Mouse (Mus musculus) midbrain, embryonic 11.5 days (tissue): ENCODE results near the gene Gm49486. TPM values are rescaled to one million over a fixed set of nuclear protein-coding genes. Genes with fewer than 3 reads are reported as not detected.

Experiments
- ATAC-seq: fragments of 200-750 bp; cut with Nextera tagmentation; 2 replicates; pipeline ENCODE4 v1.8.0; 2017; ENCODE audit warnings: moderate TSS enrichment, moderate library complexity; ENCODE audit not compliant: low FRiP score
- DNase-seq: peaks from one replicate; pipeline ENCODE4 v3.0.0; 2015; ENCODE audit warnings: low spot score; ENCODE audit errors: missing footprints
- H3K27ac ChIP-seq: fragments of 300-500 bp; sonication (generic); 2 replicates; pipeline ENCODE4 v1.5.1; 2014; ENCODE audit warnings: low read depth, low read length
- H3K27me3 ChIP-seq: fragments of 300-500 bp; sonication (generic); 2 replicates; pipeline ENCODE4 v1.6.1; 2014; ENCODE audit warnings: mild to moderate bottlenecking, low read length, moderate library complexity, mixed read lengths; ENCODE audit not compliant: control insufficient read depth, insufficient read depth
- H3K36me3 ChIP-seq: fragments of 300-500 bp; sonication (generic); 2 replicates; pipeline ENCODE4 v1.6.1; 2014; ENCODE audit warnings: mild to moderate bottlenecking, low read length, moderate library complexity, mixed read lengths; ENCODE audit not compliant: control insufficient read depth, insufficient read depth
- H3K4me1 ChIP-seq: fragments of 300-500 bp; sonication (generic); 2 replicates; pipeline ENCODE4 v1.6.1; 2014; ENCODE audit warnings: low read length; ENCODE audit not compliant: control insufficient read depth, insufficient read depth
- H3K4me2 ChIP-seq: fragments of 300-500 bp; sonication (generic); 2 replicates; pipeline ENCODE4 v1.6.1; 2014; ENCODE audit warnings: mild to moderate bottlenecking, moderate library complexity
- H3K4me3 ChIP-seq: fragments of 300-500 bp; sonication (generic); 2 replicates; pipeline ENCODE4 v1.5.1; 2014; ENCODE audit warnings: low read depth, low read length
- H3K9ac ChIP-seq: fragments of 300-500 bp; sonication (generic); 2 replicates; pipeline ENCODE4 v1.6.1; 2014; ENCODE audit warnings: low read length
- H3K9me3 ChIP-seq: fragments of 300-500 bp; sonication (generic); 2 replicates; pipeline ENCODE4 v1.6.1; 2016; ENCODE audit warnings: low read length; ENCODE audit not compliant: control insufficient read depth
- WGBS: fragments of 180-500 bp; shearing (Covaris S2); extraction: QIAGEN DNeasy Blood & Tissue Kit; methylation state at CpG from one replicate; pipeline ENCODE4 v1.1.7; 2014; 5-methylcytosine and 5-hydroxymethylcytosine counted together
- polyA plus RNA-seq: library from polyadenylated mRNA; unstranded; fragments of >200 nt; fragmentation: Nextera tagmentation; extraction: Ambion mirVana; gene quantifications from 2 replicates; pipeline ENCODE4 v1.2.1, GENCODE M21; 2014

Gene Gm49486
- 0.12 and 0.57 TPM in 2 replicates for polyA plus RNA-seq

DNA sequence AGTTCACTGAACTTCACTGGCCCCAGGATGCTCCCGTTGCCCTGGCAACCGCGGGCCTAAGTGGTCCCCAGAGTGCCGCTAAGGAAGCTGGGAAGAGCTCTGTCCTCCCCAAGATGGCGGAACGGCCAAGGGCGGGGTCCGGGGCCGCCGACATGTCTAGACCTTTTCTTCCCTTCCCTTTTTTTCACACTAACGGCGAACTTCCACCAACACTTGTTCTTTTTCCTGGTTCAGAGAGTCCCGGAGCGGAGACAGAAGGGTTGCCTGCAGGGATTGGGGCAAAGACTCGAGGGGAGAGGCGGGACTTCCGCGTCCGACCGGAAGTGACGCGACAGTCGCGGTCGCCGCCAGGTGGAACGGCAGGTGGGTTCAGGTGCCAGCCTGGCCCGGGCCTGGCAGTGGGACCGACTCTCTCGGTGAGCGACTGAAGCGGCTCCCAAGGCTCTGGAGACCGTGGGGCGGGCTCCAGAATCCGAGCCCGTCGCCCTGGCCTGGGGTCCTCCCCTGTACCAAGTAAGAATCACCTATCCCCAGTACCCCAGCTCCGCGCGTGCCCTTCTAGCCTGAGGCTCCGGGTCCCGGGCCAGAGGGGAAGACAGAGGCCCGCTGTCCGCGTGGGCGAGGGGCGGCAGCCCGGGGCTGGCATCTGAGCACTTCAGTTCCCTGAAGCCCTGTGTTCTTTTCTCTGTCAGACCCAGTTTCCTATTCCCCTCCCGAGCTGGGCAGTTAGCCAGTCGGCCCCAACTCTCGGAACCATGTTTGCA lies at the start of gene Gm49486, which contains the start of gene Pick1:
Gene Gm49486, plus strand, starts transcription at position 334 of the 764 bp plus-strand sequence.
Gene Pick1, plus strand, starts transcription at position 116 of the 764 bp plus-strand sequence.
- Histone ChIP-seq H3K9me3 (no peaks in the 10 kb centered on the region), H3K4me3 (peak within 1 kb of the TSS; percentile 83), H3K27me3 (no peaks in the 10 kb centered on the region), H3K4me1 (peaks cover 12% of the 10 kb centered on the region), H3K9ac (peak within 1 kb of the TSS; percentile 88), H3K4me2 (peak within 1 kb of the TSS; percentile 98), H3K36me3 (0 out of 2 replicates have a peak, but pooled peaks cover 4% of the 10 kb centered on the region), H3K27ac (peak within 1 kb of the TSS; percentile 98)
- DNase-seq: peak; percentile 99
- WGBS: 1% methylated on average over 51 of the region's 51 CpGs
- ATAC-seq: peak; percentile 89

DNA sequence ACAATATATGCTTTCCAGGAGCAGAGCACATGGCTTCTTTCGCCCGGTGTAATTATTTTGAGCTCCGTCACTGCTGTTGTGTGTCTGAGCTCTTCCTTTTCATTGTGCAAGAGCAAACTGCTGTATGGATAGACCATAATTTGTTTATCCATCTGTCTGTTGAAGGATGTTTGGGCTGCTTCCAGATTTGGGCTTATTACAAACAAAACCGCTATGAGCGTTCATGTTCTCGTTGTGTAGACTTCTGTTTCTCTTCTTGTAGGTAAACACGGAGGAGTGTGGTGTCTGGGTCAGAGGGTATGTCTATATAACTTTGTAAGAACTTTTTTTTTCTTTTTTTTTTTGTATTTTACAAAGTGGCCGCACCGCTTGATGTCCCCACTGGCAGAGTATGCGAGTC lies 44.0 kb upstream of the Gm49486 start:
- no peak for ATAC-seq
- DNase-seq: no peak
- Histone ChIP-seq H3K4me2 (no peak overlapping the region), H3K27me3 (no peaks in the 10 kb centered on the region), H3K9ac (no peak overlapping the region), H3K4me1 (no peaks in the 10 kb centered on the region), H3K9me3 (no peaks in the 10 kb centered on the region), H3K27ac (no peak overlapping the region), H3K4me3 (no peak overlapping the region), H3K36me3 (no peaks in the 10 kb centered on the region)
- 93% methylated on average over 10 of the region's 10 CpGs for WGBS

DNA sequence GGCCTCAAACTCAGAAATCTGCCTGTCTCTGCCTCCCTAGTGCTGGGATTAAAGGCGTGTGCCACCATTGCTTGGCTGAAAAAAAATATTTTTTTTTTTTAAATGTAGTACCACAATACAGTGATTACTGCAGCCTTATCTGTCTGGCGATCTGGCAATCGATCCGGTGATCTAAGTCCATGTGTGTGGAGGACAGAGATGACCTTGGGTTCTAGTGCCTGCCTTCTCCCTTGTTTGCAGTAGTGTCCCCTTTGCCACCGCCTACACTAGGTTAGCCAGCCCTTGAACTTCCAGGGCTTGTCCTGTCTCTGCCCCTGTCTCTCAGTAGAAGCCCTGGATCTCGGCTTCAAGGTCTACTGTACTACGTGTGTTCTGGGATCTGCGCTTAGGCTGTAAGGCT lies 41.4 kb upstream of the Gm49486 start:
- H3K27me3 ChIP-seq: no peaks in the 10 kb centered on the region
- 93% methylated on average over 8 of the region's 8 CpGs for WGBS
- H3K4me1 ChIP-seq: peaks cover 4% of the 10 kb centered on the region; the same call in 1 of the 2 replicates
- H3K9ac ChIP-seq: no peak overlapping the region
- no peaks in the 10 kb centered on the region for H3K36me3 ChIP-seq
- H3K4me3 ChIP-seq: no peak overlapping the region
- DNase-seq (no peak), ATAC-seq (no peak)
- H3K4me2 ChIP-seq: no peak overlapping the region
- H3K9me3 ChIP-seq: no peaks in the 10 kb centered on the region
- H3K27ac ChIP-seq: no peak overlapping the region

GRCm38 (mm10) chr15:79191426-79191825 lies 37.8 kb upstream of the Gm49486 start:
- no peak overlapping the region for H3K4me3 ChIP-seq
- WGBS: 97% methylated on average over 2 of the region's 2 CpGs
- DNase-seq (no peak), ATAC-seq (no peak)
- no peaks in the 10 kb centered on the region for H3K9me3 ChIP-seq
- no peak overlapping the region for H3K4me2 ChIP-seq
- no peak overlapping the region for H3K9ac ChIP-seq
- H3K4me1 ChIP-seq: peaks cover 20% of the 10 kb centered on the region
- H3K27me3 ChIP-seq: no peaks in the 10 kb centered on the region
- H3K36me3 ChIP-seq: no peaks in the 10 kb centered on the region
- no peak overlapping the region for H3K27ac ChIP-seq

GRCm38 (mm10) chr15:79192450-79192849 lies 36.7 kb upstream of the Gm49486 start:
- H3K4me2 ChIP-seq: no peak overlapping the region
- DNase-seq (no peak), ATAC-seq (peak; percentile 47)
- peak overlapping the region; percentile 81; the same call in 1 of the 2 replicates for H3K27ac ChIP-seq
- H3K4me3 ChIP-seq: no peak overlapping the region
- H3K36me3 ChIP-seq: no peaks in the 10 kb centered on the region
- H3K4me1 ChIP-seq: peaks cover 20% of the 10 kb centered on the region
- WGBS: 73% methylated on average over 6 of the region's 6 CpGs
- no peaks in the 10 kb centered on the region for H3K9me3 ChIP-seq
- H3K9ac ChIP-seq: no peak overlapping the region
- H3K27me3 ChIP-seq: no peaks in the 10 kb centered on the region

GRCm38 (mm10) chr15:79192885-79193845 lies 36.0 kb upstream of the Gm49486 start:
- H3K4me3 ChIP-seq: no peak overlapping the region
- 16% methylated on average over 25 of the region's 27 CpGs for WGBS

DNA sequence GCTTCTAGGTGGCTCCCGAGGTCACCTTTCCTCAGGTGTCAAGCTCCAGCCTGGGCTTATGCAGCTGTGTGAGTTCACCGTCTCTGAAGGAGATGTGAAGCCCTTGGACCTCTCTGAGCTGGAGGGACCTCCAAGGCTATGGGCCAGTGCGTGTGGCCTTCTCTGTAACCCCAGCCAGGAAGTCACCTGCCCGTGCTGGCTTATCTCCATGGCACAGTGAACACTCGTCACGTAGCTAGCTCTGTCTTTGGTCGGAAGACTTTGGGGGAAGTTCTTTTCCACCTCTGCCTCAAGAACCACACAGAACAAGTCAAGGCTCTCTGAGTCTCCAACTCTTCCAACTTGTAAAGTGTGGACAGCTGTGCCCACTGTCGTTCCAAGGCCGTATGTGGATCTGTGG lies 35.1 kb upstream of the Gm49486 start:
- no peak overlapping the region for H3K4me2 ChIP-seq
- no peak overlapping the region for H3K4me3 ChIP-seq
- WGBS: 85% methylated on average over 9 of the region's 9 CpGs
- H3K36me3 ChIP-seq: no peaks in the 10 kb centered on the region
- peak overlapping the region; percentile 81 for H3K27ac ChIP-seq
- H3K27me3 ChIP-seq: no peaks in the 10 kb centered on the region
- ATAC-seq: no peak
- no peaks in the 10 kb centered on the region for H3K9me3 ChIP-seq
- peak overlapping the region; percentile 54; the same call in 1 of the 2 replicates for H3K9ac ChIP-seq
- peaks cover 20% of the 10 kb centered on the region for H3K4me1 ChIP-seq
- no peak for DNase-seq

More at GRCm38 (mm10) chr15:79192885-79193845, 36.0 kb upstream of the Gm49486 start:
- DNase-seq (peak; percentile 95), ATAC-seq (peak; percentile 87)
- Histone ChIP-seq H3K4me2 (peak overlapping the region; percentile 29), H3K27me3 (no peaks in the 10 kb centered on the region), H3K9ac (peak overlapping the region; percentile 54), H3K9me3 (no peaks in the 10 kb centered on the region), H3K4me1 (peaks cover 20% of the 10 kb centered on the region), H3K27ac (peak overlapping the region; percentile 81), H3K36me3 (no peaks in the 10 kb centered on the region)

DNA sequence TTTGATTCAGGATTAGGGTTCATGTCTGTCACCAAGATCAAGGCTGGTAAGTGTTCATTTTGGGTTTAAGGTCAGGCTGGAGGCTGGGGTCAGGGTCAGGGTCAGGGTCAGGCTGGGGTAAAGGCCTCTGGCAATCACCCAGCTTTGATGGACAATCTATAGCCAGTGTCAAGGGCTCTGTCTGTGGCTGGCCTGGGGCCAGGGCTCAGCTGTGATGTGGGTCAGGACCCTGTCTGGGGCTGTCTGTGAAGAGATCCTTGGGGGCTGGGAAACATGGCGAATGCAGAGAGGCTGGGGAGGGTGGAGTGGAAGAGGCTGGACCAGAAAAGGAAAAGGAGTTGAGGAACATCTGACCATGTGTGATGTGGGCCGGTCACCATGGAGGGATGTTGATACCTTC lies 34.2 kb upstream of the Gm49486 start:
- H3K4me2 ChIP-seq: no peak overlapping the region
- WGBS: 74% methylated on average over 2 of the region's 2 CpGs

More for the DNA sequence above, 34.2 kb upstream of the Gm49486 start:
- Histone ChIP-seq H3K36me3 (no peaks in the 10 kb centered on the region), H3K9me3 (no peaks in the 10 kb centered on the region), H3K27ac (no peak overlapping the region), H3K27me3 (no peaks in the 10 kb centered on the region), H3K9ac (no peak overlapping the region), H3K4me1 (peaks cover 20% of the 10 kb centered on the region), H3K4me3 (no peak overlapping the region)
- DNase-seq: no peak
- no peak for ATAC-seq
